Mouse (Mus musculus) lung, postnatal 0 days (tissue): ENCODE results near the gene BC025920. TPM values are rescaled to one million over a fixed set of nuclear protein-coding genes. Genes with fewer than 3 reads are reported as not detected.
A peak's percentile ranks its signal among the peaks of the same experiment; 100 is the strongest.

Source experiments
- ATAC-seq: fragments of 200-750 bp; cut with Nextera tagmentation; 2 replicates; pipeline ENCODE4 v1.8.0; 2017; ENCODE audit warnings: moderate library complexity
- DNase-seq: peaks from one replicate; pipeline ENCODE4 v3.0.0-alpha.2; 2016; ENCODE audit warnings: low spot score
- H3K27ac ChIP-seq: fragments of 300-500 bp; sonication (generic); 2 replicates; pipeline ENCODE4 v1.5.1; 2014; ENCODE audit warnings: antibody characterized with exemption, mild to moderate bottlenecking, low read length, mixed read lengths
- H3K27me3 ChIP-seq: fragments of 300-500 bp; sonication (generic); replicated peaks from 2 replicates; pipeline ENCODE4 v1.6.1; 2014; ENCODE audit warnings: low read length, mixed read lengths; ENCODE audit not compliant: insufficient read depth
- H3K36me3 ChIP-seq: fragments of 300-500 bp; sonication (generic); 2 replicates; pipeline ENCODE4 v1.6.1; 2014; ENCODE audit warnings: low read length, mixed read lengths; ENCODE audit not compliant: insufficient read depth
- H3K4me1 ChIP-seq: fragments of 300-500 bp; sonication (generic); 2 replicates; pipeline ENCODE4 v1.6.1; 2014; ENCODE audit warnings: antibody characterized with exemption, low read depth, low read length, mixed read lengths; ENCODE audit not compliant: insufficient read depth
- H3K4me2 ChIP-seq: fragments of 300-500 bp; sonication (generic); replicated peaks from 2 replicates; pipeline ENCODE4 v1.6.1; 2014; ENCODE audit warnings: low read depth, mild to moderate bottlenecking, low read length, moderate library complexity, mixed read lengths
- H3K4me3 ChIP-seq: fragments of 300-500 bp; sonication (generic); 2 replicates; pipeline ENCODE4 v1.5.1; 2014; ENCODE audit warnings: low read depth, low read length
- H3K9ac ChIP-seq: fragments of 300-500 bp; sonication (generic); replicated peaks from 2 replicates; pipeline ENCODE4 v1.6.1; 2014; ENCODE audit warnings: low read depth, mild to moderate bottlenecking
- H3K9me3 ChIP-seq: fragments of 300-500 bp; sonication (generic); 2 replicates; pipeline ENCODE4 v1.6.1; 2016; ENCODE audit warnings: low read length, mixed read lengths
- CTCF ChIP-seq: IDR thresholded peaks from 2 replicates; pipeline ENCODE4 v1.5.1; 2016; ENCODE audit warnings: antibody characterized with exemption, mild to moderate bottlenecking
- EP300 ChIP-seq: IDR thresholded peaks from 2 replicates; pipeline ENCODE4 v1.6.1; 2016; ENCODE audit warnings: antibody characterized with exemption, mild to moderate bottlenecking, control low read depth
- WGBS: fragments of 180-500 bp; shearing (Covaris S2); extraction: QIAGEN DNeasy Blood & Tissue Kit; methylation state at CpG from one replicate; pipeline ENCODE4 v1.1.7; 2014; 5-methylcytosine and 5-hydroxymethylcytosine counted together
- polyA plus RNA-seq: library from polyadenylated mRNA; unstranded; fragments of >200 nt; fragmentation: Nextera tagmentation; extraction: Ambion mirVana; gene quantifications from 2 replicates; pipeline ENCODE4 v1.2.1, GENCODE M21; 2015

BC025920 gene
- polyA plus RNA-seq, 1 experiment from 2014 or later, result 0.29 TPM

- H3K27ac ChIP-seq, result peak overlapping the region; percentile 85
- peak overlapping the region; percentile 87 for H3K9ac ChIP-seq
- H3K36me3 ChIP-seq, result no peaks in the 10 kb centered on the region
- DNase-seq, result peak; percentile 80
- 9% methylated on average over 16 of the region's 16 CpGs for WGBS
- H3K4me2 ChIP-seq, result peak overlapping the region; percentile 84
- peaks cover 24% of the 10 kb centered on the region; the same call in 1 of the 2 replicates for H3K4me1 ChIP-seq
- peak overlapping the region; percentile 90 for H3K4me3 ChIP-seq
- ATAC-seq, result peak; percentile 27
- H3K9me3 ChIP-seq, result no peaks in the 10 kb centered on the region
- H3K27me3 ChIP-seq, result no peaks in the 10 kb centered on the region
- TF ChIP-seq CTCF, result no peak
- TF ChIP-seq EP300, result no peak
Measured at GRCm38 (mm10) chr10:81560719-81561459, 45.2 kb upstream of the BC025920 start.

- H3K9me3 ChIP-seq, result no peaks in the 10 kb centered on the region
- H3K27ac ChIP-seq, result no peak overlapping the region
- H3K4me1 ChIP-seq, result peaks cover 24% of the 10 kb centered on the region; the same call in 1 of the 2 replicates
- ATAC-seq (no peak), DNase-seq (no peak)
- no peaks in the 10 kb centered on the region for H3K36me3 ChIP-seq
- H3K4me3 ChIP-seq, result no peak overlapping the region
- no peak for TF ChIP-seq EP300
- TF ChIP-seq CTCF, result no peak
- no peak overlapping the region for H3K4me2 ChIP-seq
- H3K27me3 ChIP-seq, result no peaks in the 10 kb centered on the region
- 72% methylated on average over 6 of the region's 6 CpGs for WGBS
- H3K9ac ChIP-seq, result no peak overlapping the region
Measured at GRCm38 (mm10) chr10:81562411-81562810, 43.7 kb upstream of the BC025920 start.

DNA sequence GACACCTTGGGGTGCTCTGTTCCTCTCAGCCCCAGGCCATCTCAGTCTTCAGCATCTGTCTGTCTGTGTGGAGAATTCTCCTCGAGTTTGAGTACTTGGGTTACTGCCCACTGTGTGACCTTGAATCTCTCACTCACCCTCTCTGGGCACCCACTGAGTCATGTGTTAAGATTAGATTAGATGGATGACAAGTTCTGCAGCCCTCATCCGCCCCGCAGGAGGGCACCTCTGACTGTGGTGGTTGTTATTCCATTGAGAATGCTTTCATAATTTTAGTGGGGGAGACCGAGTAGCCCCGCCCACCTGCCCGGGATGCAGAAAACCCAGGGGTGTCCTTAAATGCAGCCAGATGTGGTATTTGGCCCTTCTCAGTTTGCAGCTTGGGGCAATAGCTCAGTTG is 42.6 kb upstream of the BC025920 start:
- H3K4me3 ChIP-seq, result no peak overlapping the region
- H3K36me3 ChIP-seq, result no peaks in the 10 kb centered on the region
- no peaks in the 10 kb centered on the region for H3K9me3 ChIP-seq
- H3K4me1 ChIP-seq, result peaks cover 26% of the 10 kb centered on the region; the same call in 1 of the 2 replicates
- no peak for ATAC-seq
- no peak for DNase-seq
- H3K9ac ChIP-seq, result no peak overlapping the region
- H3K27ac ChIP-seq, result no peak overlapping the region; the same call in 1 of the 2 replicates
- 25% methylated on average over 6 of the region's 6 CpGs for WGBS
- H3K4me2 ChIP-seq, result no peak overlapping the region; the same call in 1 of the 2 replicates
- TF ChIP-seq EP300 (no peak), CTCF (no peak)
- no peaks in the 10 kb centered on the region for H3K27me3 ChIP-seq

GRCm38 (mm10) chr10:81564216-81564615 is 41.9 kb upstream of the BC025920 start:
- H3K9ac ChIP-seq, result no peak overlapping the region
- peak overlapping the region; percentile 14; the same call in 1 of the 2 replicates for H3K4me3 ChIP-seq
- peak overlapping the region; percentile 51 for H3K4me2 ChIP-seq
- peaks cover 31% of the 10 kb centered on the region; the same call in 1 of the 2 replicates for H3K4me1 ChIP-seq
- ATAC-seq (peak; percentile 54), DNase-seq (peak; percentile 81)
- no peaks in the 10 kb centered on the region for H3K27me3 ChIP-seq
- peak overlapping the region; percentile 66 for H3K27ac ChIP-seq
- no peaks in the 10 kb centered on the region for H3K36me3 ChIP-seq
- 5% methylated on average over 9 of the region's 10 CpGs for WGBS
- no peak for TF ChIP-seq CTCF
- TF ChIP-seq EP300, result no peak
- no peaks in the 10 kb centered on the region for H3K9me3 ChIP-seq

DNA sequence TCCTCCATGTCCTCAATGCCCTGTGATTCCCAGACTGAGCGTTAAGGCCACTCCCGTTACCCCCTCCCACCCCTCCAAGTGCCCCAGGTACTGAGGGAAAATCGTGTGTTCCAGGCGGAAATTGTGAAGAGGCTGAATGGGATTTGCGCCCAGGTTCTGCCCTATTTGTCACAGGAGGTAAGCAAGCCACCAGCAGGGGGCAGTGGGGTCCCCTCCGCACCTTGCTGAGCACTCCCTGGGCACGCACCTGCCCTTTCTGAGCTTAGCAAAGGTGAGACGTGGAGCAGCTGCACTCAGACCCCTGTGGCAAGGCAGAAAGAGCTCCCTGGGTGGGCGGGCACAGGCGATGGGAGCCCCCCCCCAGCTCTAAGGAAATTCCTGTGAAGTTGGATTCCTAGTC is 41.3 kb upstream of the BC025920 start:
- Histone ChIP-seq H3K4me3 (no peak overlapping the region), H3K36me3 (no peaks in the 10 kb centered on the region), H3K27me3 (no peaks in the 10 kb centered on the region), H3K4me1 (peaks cover 31% of the 10 kb centered on the region; the same call in 1 of the 2 replicates), H3K9ac (no peak overlapping the region), H3K9me3 (no peaks in the 10 kb centered on the region), H3K27ac (no peak overlapping the region), H3K4me2 (no peak overlapping the region)
- peak; percentile 65 for DNase-seq
- WGBS, result 39% methylated on average over 10 of the region's 10 CpGs
- ATAC-seq, result no peak
- TF ChIP-seq EP300, result no peak
- TF ChIP-seq CTCF, result peak; percentile 81

DNA sequence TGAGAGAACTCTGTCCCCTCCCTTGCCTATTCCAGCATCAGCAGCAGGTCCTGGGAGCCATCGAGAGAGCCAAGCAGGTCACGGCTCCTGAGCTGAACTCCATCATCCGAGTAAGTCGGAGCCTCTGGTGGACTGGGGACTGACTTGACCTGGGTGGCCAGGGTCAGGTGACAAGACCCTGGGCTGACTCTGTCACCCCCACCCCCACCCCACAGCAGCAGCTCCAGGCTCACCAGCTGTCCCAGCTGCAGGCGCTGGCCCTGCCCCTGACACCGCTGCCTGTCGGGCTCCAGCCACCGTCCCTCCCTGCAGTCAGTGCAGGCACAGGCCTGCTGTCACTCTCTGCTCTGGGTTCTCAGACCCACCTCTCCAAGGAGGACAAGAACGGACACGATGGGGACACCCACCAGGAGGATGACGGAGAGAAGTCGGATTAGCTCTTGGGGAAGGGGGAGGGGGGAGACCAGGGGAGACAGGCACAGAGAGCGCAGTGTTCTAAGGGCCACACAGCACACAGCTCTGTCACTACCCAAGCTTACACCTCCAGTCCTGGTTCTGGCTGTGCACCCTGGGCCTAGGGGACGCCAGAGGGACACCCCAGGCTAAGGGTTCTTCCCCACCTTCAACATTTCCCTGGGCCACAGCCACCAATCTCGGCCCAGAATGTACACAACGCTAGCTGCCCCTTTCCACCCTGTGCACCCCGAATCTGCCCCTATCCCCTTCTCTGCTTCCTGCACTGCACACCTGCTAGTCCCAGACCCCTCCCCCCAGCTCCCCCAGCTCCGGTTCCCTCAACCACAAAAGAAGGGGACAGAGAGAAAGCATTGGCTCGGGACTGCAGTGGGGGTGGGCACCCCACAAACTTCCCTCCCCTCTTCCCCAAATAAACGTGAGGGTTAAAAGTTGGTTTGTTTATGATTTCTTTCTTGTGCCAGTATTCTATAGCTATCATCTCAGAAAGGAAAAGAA is 40.5 kb upstream of the BC025920 start:
- no peak overlapping the region for H3K9ac ChIP-seq
- H3K36me3 ChIP-seq, result no peaks in the 10 kb centered on the region
- H3K9me3 ChIP-seq, result no peaks in the 10 kb centered on the region
- no peak overlapping the region for H3K27ac ChIP-seq
- WGBS, result 50% methylated on average over 18 of the region's 20 CpGs
- TF ChIP-seq EP300 (no peak), CTCF (no peak)
- peaks cover 34% of the 10 kb centered on the region; the same call in 1 of the 2 replicates for H3K4me1 ChIP-seq
- no peak overlapping the region for H3K4me3 ChIP-seq
- ATAC-seq (no peak), DNase-seq (no peak)
- no peak overlapping the region for H3K4me2 ChIP-seq
- H3K27me3 ChIP-seq, result no peaks in the 10 kb centered on the region
